Mouse (Mus musculus): ENCODE results near the gene Rnf31.

DNA sequence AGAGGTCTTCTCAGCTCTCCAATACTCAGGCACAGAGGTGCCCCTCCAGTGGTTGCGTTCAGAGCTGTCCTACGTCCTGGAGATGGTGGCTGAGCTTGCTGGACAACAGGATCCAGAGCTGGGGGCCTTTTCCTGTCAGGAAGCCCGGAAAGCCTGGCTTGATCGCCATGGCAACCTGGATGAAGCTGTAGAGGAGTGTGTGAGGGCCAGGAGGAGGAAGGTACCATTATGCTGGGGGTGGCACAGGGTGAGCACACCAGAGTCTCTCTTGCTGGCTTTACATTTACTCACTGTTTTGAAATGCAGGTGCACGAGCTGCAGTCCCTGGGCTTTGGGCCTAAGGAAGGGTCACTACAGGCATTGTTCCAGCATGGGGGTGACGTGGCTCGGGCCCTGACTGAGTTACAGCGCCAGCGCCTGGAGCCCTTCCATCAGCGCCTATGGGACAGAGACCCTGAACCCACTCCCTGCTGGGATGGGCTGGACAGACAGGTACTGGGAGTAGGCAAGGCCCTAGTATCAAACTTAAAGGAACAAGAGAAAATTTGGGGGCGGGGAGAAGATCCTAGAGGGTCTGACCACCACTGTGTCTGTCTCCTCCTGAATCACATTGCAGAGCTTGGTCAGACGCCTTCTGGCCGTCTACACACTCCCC is 4.7 kb downstream of the Rnf31 start:
- TF ChIP-seq CTCF (IDR thresholded peaks at IDR 0.05; ENCODE audit: low read depth) (no peak), EP300 (IDR thresholded peaks at IDR 0.05; ENCODE audit: low read depth) (no peak)

Data from heart, postnatal 0 days (tissue).